Mouse (Mus musculus): ENCODE measurements around the gene Tatdn3.

DNA sequence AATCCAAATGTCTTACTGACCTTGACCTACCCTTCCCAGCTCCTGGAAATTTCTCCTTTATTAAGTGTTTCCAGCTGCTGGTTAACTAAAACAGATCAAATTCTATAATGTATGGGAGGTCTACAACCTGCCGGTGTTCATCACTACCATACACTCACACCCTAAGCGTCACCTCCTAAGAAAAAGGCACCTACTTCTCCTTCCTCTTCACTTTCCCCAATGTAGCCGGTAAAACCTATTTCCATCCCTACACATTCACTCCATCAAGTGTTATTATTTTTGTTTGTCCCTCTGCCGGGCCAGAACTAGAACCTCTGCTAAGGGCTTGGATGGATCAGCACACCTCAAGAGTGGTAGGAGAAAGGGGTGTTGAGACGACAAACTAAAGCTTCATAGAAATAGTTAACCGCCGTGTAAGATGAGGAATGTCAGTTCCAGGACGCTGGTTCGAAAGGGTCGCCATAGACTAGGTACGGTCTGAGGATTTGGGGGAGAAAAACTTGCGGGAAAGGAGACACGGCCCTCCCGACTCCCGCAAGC is 421 bp downstream of the Tatdn3 start:
- TF ChIP-seq POLR2A (IDR thresholded peaks at IDR 0.05; ENCODE audit: low read depth, low read length) (no peak), TBP (conservative IDR thresholded peaks at IDR 0.05; ENCODE audit: low read depth, low read length) (no peak)
